Mouse (Mus musculus): ENCODE results near the gene Nek1. TPM values are rescaled to one million over a fixed set of nuclear protein-coding genes. Genes with fewer than 3 reads are reported as not detected.

The Nek1 gene
- polyA plus RNA-seq, 1 experiment, result 8.5 TPM

DNA sequence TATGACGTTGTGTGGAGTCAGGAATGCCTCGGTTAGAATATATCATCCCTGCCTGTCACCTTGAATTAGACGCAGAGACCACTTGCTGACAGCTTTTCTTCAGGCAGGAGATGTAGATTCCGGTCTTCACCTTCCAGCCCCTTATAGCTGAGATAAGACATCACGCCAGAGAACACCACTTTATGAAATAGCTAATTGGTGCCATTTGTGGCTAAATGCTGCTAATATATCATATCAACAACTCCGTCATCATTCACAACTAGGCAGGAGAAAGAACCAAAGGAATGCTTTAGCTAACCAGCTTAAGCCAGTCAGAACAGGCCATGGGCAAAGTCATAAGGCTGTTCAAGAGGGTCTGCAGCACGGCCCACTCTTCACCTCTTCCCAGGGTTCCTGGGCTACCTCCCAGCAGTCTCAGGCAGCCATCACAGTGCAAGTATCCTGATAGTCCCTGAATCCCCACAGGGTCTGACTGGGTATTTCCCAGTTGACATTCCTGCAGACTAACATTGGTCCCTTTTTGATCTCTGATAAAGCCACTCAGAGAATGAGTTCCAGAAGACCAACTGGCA, 181.0 kb downstream of the Nek1 start:
- no peak for TF ChIP-seq GATA1 (IDR thresholded peaks at IDR 0.05; ENCODE audit: low read length)

GRCm38 (mm10) chr8:61175876-61176275, 182.9 kb downstream of the Nek1 start:
- no peak for TF ChIP-seq GATA1 (IDR thresholded peaks at IDR 0.05; ENCODE audit: low read length)

DNA sequence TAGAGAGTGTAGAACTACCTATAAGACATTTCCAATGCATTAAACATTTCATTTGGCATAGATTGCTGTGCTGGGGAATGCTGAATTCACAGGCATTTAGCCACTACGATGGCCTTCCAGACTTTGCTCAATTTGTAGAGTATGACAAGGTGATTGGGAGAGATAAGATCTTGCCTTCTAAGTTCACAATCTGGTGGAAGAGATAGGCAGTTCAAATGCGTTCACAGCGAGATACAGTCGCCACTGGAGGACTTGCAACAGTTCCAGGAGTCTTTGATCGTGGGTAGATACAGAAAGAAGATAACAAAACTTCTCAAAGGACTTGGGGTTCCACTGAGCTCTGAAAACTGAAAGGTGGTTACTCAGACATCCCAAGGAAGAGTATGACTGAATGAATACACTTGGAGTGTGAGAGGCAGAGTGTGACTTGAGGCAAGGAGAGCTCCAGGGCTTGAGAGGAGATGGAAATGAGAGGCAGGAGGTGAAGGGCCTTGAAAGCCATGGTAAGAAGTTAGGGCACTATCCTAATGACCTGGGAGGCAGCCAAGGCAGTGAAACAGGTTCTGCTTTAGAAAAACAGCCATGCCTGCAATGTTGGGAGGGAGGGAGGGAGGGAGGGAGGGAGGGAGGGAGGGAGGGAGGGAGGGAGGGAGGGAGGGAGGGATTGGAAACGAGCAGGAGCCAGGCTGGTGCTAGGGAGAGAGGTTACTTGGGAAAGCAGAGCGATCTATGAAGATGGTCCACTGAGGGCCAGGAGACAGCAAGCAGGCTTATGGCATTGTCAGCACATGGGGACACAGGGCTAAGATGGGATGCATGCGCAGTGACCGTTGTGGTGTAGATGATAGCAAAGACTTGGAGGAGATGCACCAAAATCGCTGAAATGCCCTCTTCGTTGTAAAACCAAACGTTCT, 184.9 kb downstream of the Nek1 start:
- TF ChIP-seq GATA1 (IDR thresholded peaks at IDR 0.05; ENCODE audit: low read length), result no peak

- TF ChIP-seq GATA1 (IDR thresholded peaks at IDR 0.05; ENCODE audit: low read length), result no peak
These were observed 185.7 kb downstream of the Nek1 start for GRCm38 (mm10) chr8:61178594-61179140.

Other genes with a start within 250 kb of the Nek1 start
- gene Hpf1, start 102.8 kb upstream of the Nek1 start, polyA plus RNA-seq (2012), result 6.6 and 9.8 TPM in 2 replicates
- gene Clcn3, start 9.9 kb upstream of the Nek1 start, polyA plus RNA-seq (2012), result 16.9 and 21.3 TPM in 2 replicates
- gene Sh3rf1, start 230.7 kb downstream of the Nek1 start, polyA plus RNA-seq (2012), result 0.02 and 0.03 TPM in 2 replicates